Mouse (Mus musculus) CH12.LX (cell line): ENCODE data around the gene Mesd. TPM values are rescaled to one million over a fixed set of nuclear protein-coding genes. Genes with fewer than 3 reads are reported as not detected.

Source experiments
- DNase-seq: peaks from one replicate; pipeline ENCODE4 v3.0.0-alpha.2; 2013; ENCODE audit errors: extremely low read depth
- H3K27ac ChIP-seq: 2 replicates; pipeline ENCODE4 v1.5.1; 2012; ENCODE audit warnings: low read depth, mild to moderate bottlenecking, control low read depth, moderate library complexity; ENCODE audit not compliant: insufficient read depth
- H3K27me3 ChIP-seq: replicated peaks from 2 replicates; pipeline ENCODE3; 2012; ENCODE audit warnings: inconsistent platforms
- H3K36me3 ChIP-seq, 2 experiments: replicated peaks in 1 of 2; 2 replicates each; pipeline versions ENCODE3 to v1.6.1; 2012; ENCODE audit warnings: inconsistent platforms in 1 of 2, low read length in 1 of 2, mild to moderate bottlenecking in 1 of 2, mixed read lengths in 1 of 2, moderate library complexity in 1 of 2; ENCODE audit not compliant: control insufficient read depth in 1 of 2, insufficient read depth in 1 of 2
- H3K4me1 ChIP-seq, 2 experiments: 2 replicates each; pipeline ENCODE4 v1.6.1; 2012; ENCODE audit warnings: inconsistent platforms in 1 of 2, moderate library complexity in 1 of 2; ENCODE audit not compliant: insufficient read depth in 2 of 2, control insufficient read depth in 1 of 2
- H3K4me2 ChIP-seq: 2 replicates; pipeline ENCODE4 v1.6.1; 2012; ENCODE audit warnings: low read depth, mild to moderate bottlenecking, control low read depth; ENCODE audit not compliant: poor library complexity, insufficient read depth, severe bottlenecking
- H3K4me3 ChIP-seq, 3 experiments: fragments of 150-350 bp in 1 of 3; sonication (generic) in 1 of 3; replicated peaks in 1 of 3; 2 replicates each; pipeline versions ENCODE3 to v1.5.1; 2011 to 2012; ENCODE audit warnings: low read depth in 2 of 3, low read length in 2 of 3, mild to moderate bottlenecking in 2 of 3, moderate library complexity in 2 of 3, control low read depth in 1 of 3, improper control_type of control experiment in 1 of 3, inconsistent platforms in 1 of 3, mixed read lengths in 1 of 3; ENCODE audit not compliant: poor library complexity in 1 of 3
- H3K79me2 ChIP-seq: replicated peaks from 2 replicates; pipeline ENCODE4 v1.6.1; 2012; ENCODE audit warnings: mild to moderate bottlenecking, moderate library complexity; ENCODE audit not compliant: control insufficient read depth, poor library complexity, insufficient read depth, severe bottlenecking; ENCODE audit errors: extremely low read depth
- H3K9ac ChIP-seq: 2 replicates; pipeline ENCODE4 v1.6.1; 2012; ENCODE audit warnings: low read depth, mild to moderate bottlenecking, control low read depth, moderate library complexity; ENCODE audit not compliant: insufficient read depth
- H3K9me3 ChIP-seq: replicated peaks from 2 replicates; pipeline ENCODE3; 2012; ENCODE audit warnings: low read length, inconsistent platforms, mixed read lengths
- BHLHE40 ChIP-seq: IDR thresholded peaks from 2 replicates; pipeline ENCODE4 v1.6.1; 2011; ENCODE audit warnings: mild to moderate bottlenecking, low read depth, low read length, improper control_type of control experiment
- E2F4 ChIP-seq: IDR thresholded peaks from 2 replicates; pipeline ENCODE4 v1.6.1; 2011; ENCODE audit warnings: low read depth, low read length, improper control_type of control experiment; ENCODE audit not compliant: insufficient replicate concordance
- ELF1 ChIP-seq: IDR thresholded peaks from 2 replicates; pipeline ENCODE4 v1.6.1; 2014; ENCODE audit warnings: low read depth, mild to moderate bottlenecking, inconsistent platforms, low read length, improper control_type of control experiment
- EP300 ChIP-seq: IDR thresholded peaks from 2 replicates; pipeline ENCODE4 v1.6.1; 2011; ENCODE audit warnings: low read length, improper control_type of control experiment
- ETS1 ChIP-seq: conservative IDR thresholded peaks from 2 replicates; pipeline ENCODE4 v1.6.1; 2012; ENCODE audit warnings: low read depth, mild to moderate bottlenecking, inconsistent platforms, low read length, improper control_type of control experiment, moderate library complexity
- GABPA ChIP-seq: IDR thresholded peaks from 2 replicates; pipeline ENCODE4 v1.6.1; 2012; ENCODE audit warnings: low read depth, low read length, improper control_type of control experiment, inconsistent platforms; ENCODE audit not compliant: insufficient replicate concordance
- HCFC1 ChIP-seq: IDR thresholded peaks from 2 replicates; pipeline ENCODE4 v1.6.1; 2012; ENCODE audit warnings: low read depth, mild to moderate bottlenecking, inconsistent platforms, low read length, improper control_type of control experiment
- IRF4 ChIP-seq: IDR thresholded peaks from 2 replicates; pipeline ENCODE4 v1.6.1; 2014; ENCODE audit warnings: low read depth, mild to moderate bottlenecking, inconsistent platforms, low read length, improper control_type of control experiment
- JUN ChIP-seq: IDR thresholded peaks from 2 replicates; pipeline ENCODE4 v1.6.1; 2011; ENCODE audit warnings: low read depth, mild to moderate bottlenecking, low read length, improper control_type of control experiment, moderate library complexity; ENCODE audit not compliant: insufficient read depth
- KAT2A ChIP-seq: IDR thresholded peaks from 2 replicates; pipeline ENCODE4 v1.6.1; 2012; ENCODE audit warnings: low read length, improper control_type of control experiment, inconsistent platforms; ENCODE audit not compliant: insufficient replicate concordance
- MAX ChIP-seq: IDR thresholded peaks from 2 replicates; pipeline ENCODE4 v1.6.1; 2011; ENCODE audit warnings: low read length, improper control_type of control experiment
- MXI1 ChIP-seq: IDR thresholded peaks from 2 replicates; pipeline ENCODE4 v1.6.1; 2011; ENCODE audit warnings: mild to moderate bottlenecking, low read depth, low read length, improper control_type of control experiment
- MYC ChIP-seq: IDR thresholded peaks from 2 replicates; pipeline ENCODE4 v1.6.1; 2011; ENCODE audit warnings: low read depth, mild to moderate bottlenecking, improper control_type of control experiment, low read length
- NELFE ChIP-seq: IDR thresholded peaks from 2 replicates; pipeline ENCODE4 v1.6.1; 2011; ENCODE audit warnings: low read depth, low read length, improper control_type of control experiment
- NRF1 ChIP-seq: IDR thresholded peaks from 2 replicates; pipeline ENCODE4 v1.6.1; 2014; ENCODE audit warnings: low read depth, mild to moderate bottlenecking, inconsistent platforms, low read length, improper control_type of control experiment, moderate library complexity
- RAD21 ChIP-seq: IDR thresholded peaks from 2 replicates; pipeline ENCODE4 v1.6.1; 2011; ENCODE audit warnings: low read depth, mild to moderate bottlenecking, low read length, improper control_type of control experiment, moderate library complexity
- RCOR1 ChIP-seq: conservative IDR thresholded peaks from 2 replicates; pipeline ENCODE4 v1.6.1; 2012; ENCODE audit warnings: low read depth, mild to moderate bottlenecking, inconsistent platforms, low read length, improper control_type of control experiment
- SMC3 ChIP-seq: IDR thresholded peaks from 2 replicates; pipeline ENCODE4 v1.6.1; 2011; ENCODE audit warnings: low read depth, low read length, improper control_type of control experiment
- UBTF ChIP-seq: IDR thresholded peaks from 2 replicates; pipeline ENCODE4 v1.6.1; 2012; ENCODE audit warnings: low read depth, mild to moderate bottlenecking, inconsistent platforms, low read length, improper control_type of control experiment, moderate library complexity
- ZC3H11A ChIP-seq: IDR thresholded peaks from 2 replicates; pipeline ENCODE4 v1.6.1; 2012; ENCODE audit warnings: low read depth, mild to moderate bottlenecking, inconsistent platforms, low read length, improper control_type of control experiment
- dilution Hi-C: fragments of 300-500 bp; cut with MboI; formaldehyde crosslinking; loops from 2 replicates; pipeline ENCODE4 v1.14.3; 2020; ENCODE audit warnings: low sequenced_read_pairs; ENCODE audit not compliant: extremely low pct_unique_long_range_greater_than_20kb, extremely low pct_ligation_motif_present
- in situ Hi-C: fragments of 300-500 bp; cut with MboI; formaldehyde crosslinking; loops from 3 replicates; pipeline ENCODE4 v1.14.3; 2019; ENCODE audit warnings: low sequenced_read_pairs, low pct_ligation_motif_present, low pct_unique_long_range_greater_than_20kb, mixed read lengths
- polyA plus RNA-seq: library from polyadenylated mRNA; unstranded; fragments of >175 nt; gene quantifications from 2 replicates; pipeline ENCODE4 v1.2.1, GENCODE M21; 2012; ENCODE audit warnings: low read depth; ENCODE audit not compliant: insufficient read length
- total RNA-seq, 2 experiments: library from RNA; depleted of rRNA; stranded (reverse); fragments of 300-350 nt in 1 of 2; fragments of >200 nt in 1 of 2; gene quantifications; 2 replicates each; pipeline ENCODE4 v1.2.3; 2012 to 2014

Mesd gene
- total and polyA plus RNA-seq, 3 experiments = 33.4 to 67.6 (median 40.6) TPM

DNA sequence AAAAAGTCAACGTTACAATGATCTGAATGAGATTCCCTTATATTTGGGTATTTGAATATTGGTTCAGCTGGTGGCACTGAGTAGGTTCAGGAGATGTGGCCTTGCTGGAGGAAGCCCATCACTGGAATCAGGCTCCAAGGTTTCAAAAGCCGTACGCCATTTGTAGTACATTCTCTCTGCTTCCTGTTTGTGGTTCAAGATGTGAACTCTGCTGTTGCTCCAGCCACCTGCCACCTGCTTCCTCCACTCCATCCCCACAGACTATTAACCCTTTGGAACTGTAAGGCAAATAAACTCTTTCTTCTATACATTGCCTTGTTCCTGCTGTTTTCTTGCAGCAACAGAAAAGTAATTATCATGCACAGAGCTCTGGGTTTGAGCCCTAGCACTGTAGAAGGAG lies 27.6 kb downstream of the Mesd start:
- Histone ChIP-seq H3K27ac (no peak overlapping the region), H3K9me3 (no peaks in the 10 kb centered on the region), H3K79me2 (no peaks in the 10 kb centered on the region), H3K9ac (no peak overlapping the region), H3K4me1 (peaks cover 0 to 10% of the 10 kb centered on the region in 2 experiments; a peak in 2 of 4 replicates), H3K4me3 (no peak overlapping the region), H3K4me2 (no peak overlapping the region), H3K27me3 (no peaks in the 10 kb centered on the region), H3K36me3 (no peaks in the 10 kb centered on the region)
- in situ Hi-C loops (loop anchor here (10.0 kb wide), 1 partner anchor 173 kb away; the partner anchor contains the start of gene Cemip), dilution Hi-C loops (no loop called here)
- DNase-seq = peak; percentile 17
- TF ChIP-seq NRF1 (no peak), SMC3 (no peak), ELF1 (no peak), IRF4 (no peak), MXI1 (no peak), HCFC1 (no peak), RAD21 (no peak), BHLHE40 (no peak), ETS1 (no peak), E2F4 (no peak)

DNA sequence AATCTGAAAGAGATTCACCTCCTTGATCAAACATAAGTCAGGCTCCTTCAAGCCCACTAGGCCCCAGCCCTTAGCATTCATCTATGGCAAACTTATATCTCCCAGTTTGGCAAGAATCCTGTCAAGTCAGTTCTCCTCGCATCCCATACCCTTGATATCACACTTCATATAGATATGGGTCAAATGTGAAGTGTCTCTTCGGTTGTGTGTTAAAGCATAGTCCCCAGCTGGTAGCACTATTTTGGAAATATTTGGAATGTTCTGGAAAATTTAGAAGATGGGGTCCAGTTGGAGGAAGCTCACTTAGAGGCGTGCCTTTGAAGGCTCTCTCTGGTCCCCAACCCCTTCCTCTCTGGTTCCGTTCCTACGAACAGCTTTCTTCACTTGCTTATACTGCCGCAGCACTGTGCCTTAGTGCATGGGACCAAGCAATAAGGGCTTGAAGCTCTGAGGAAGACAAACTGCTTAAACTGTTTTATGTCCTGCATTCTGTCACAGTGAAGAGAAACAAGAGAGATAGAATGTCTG lies 29.2 kb downstream of the Mesd start:
- in situ Hi-C loops (loop anchor here (10.0 kb wide), 1 partner anchor 171 kb away; the partner anchor contains the start of gene Cemip), dilution Hi-C loops (no loop called here)
- no peak for DNase-seq
- Histone ChIP-seq H3K4me3 (no peak overlapping the region), H3K27me3 (no peaks in the 10 kb centered on the region), H3K4me1 (peaks cover 0 to 10% of the 10 kb centered on the region in 2 experiments; a peak in 2 of 4 replicates), H3K36me3 (no peaks in the 10 kb centered on the region), H3K9me3 (no peaks in the 10 kb centered on the region), H3K9ac (no peak overlapping the region), H3K79me2 (no peaks in the 10 kb centered on the region), H3K27ac (no peak overlapping the region), H3K4me2 (no peak overlapping the region)
- no peak for TF ChIP-seq ZC3H11A
- TF ChIP-seq EP300 = no peak
- TF ChIP-seq NELFE = no peak
- no peak for TF ChIP-seq MYC
- TF ChIP-seq GABPA = no peak
- TF ChIP-seq UBTF = no peak
- no peak for TF ChIP-seq JUN
- no peak for TF ChIP-seq KAT2A
- TF ChIP-seq RCOR1 = no peak
- no peak for TF ChIP-seq IRF4
- no peak for TF ChIP-seq MAX
